Mouse (Mus musculus) bone marrow macrophage, adult 2 months (primary cell): ENCODE results near the gene Fastkd3.

Experiments
- CTCF ChIP-seq: IDR thresholded peaks from 2 replicates; pipeline ENCODE4 v1.5.1; 2012; ENCODE audit warnings: low read depth, mild to moderate bottlenecking, low read length, moderate library complexity
- POLR2A ChIP-seq: IDR thresholded peaks from 2 replicates; pipeline ENCODE4 v1.6.1; 2012; ENCODE audit warnings: mild to moderate bottlenecking, low read depth, low read length, borderline replicate concordance

DNA sequence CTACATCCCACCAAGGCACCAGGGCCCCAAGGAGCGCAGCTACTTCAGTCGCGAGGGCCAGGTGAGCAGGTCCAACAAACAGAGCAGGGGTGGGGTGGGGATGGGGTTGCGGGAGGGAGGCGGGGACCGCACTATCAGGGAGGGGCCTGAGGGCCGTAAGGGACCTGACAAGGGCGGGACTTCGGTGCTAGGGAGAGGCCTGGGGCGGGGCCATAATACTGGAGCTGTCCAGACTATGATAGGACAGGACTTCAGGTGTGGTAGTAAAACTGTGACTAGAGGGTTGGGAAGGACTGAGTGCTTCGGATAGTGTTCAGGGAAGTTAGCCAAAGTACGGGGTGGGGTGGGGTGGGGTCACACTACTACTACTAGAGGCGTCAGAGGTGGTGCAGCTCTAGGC is 15.6 kb downstream of the Fastkd3 start:
- TF ChIP-seq CTCF, result no peak
- no peak for TF ChIP-seq POLR2A
